Mouse (Mus musculus): ENCODE results near the gene Vdac1.
"Not testable (repeated sequence)": the region's sequence is repeated elsewhere in the genome, so short reads cannot be mapped to it uniquely, and the experiment has no call there.

The Vdac1 gene

GRCm38 (mm10) chr11:52373841-52374240 lies 13.2 kb downstream of the Vdac1 start:
- DNase-seq (ENCODE audit: low read depth), result no peak

- DNase-seq (ENCODE audit: low read depth), result peak; percentile 76
These were observed 13.7 kb downstream of the Vdac1 start for GRCm38 (mm10) chr11:52374340-52374739.

- no peak for DNase-seq (ENCODE audit: low read depth)
These were observed 16.9 kb downstream of the Vdac1 start for GRCm38 (mm10) chr11:52377579-52377978.

DNA sequence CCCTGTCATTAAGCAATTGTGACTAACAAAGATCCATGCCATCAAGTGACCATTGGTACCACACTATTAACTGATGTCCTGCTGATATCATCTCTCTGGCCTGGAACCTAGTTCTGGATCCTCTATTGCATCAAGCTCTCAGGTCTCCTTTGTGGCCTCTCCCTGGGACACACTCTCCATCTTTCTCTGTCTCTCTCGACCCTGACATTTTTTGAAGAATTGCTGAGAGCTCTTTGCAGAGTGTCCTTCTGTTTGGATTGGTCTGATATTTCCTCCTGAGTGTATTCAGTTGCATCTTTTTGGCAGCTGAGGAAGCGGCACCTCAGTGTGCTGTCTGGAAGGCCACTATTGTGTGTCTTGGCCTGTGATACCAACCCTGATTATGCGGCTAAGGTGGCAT lies 18.6 kb downstream of the Vdac1 start:
- DNase-seq (ENCODE audit: low read depth), result no peak

DNA sequence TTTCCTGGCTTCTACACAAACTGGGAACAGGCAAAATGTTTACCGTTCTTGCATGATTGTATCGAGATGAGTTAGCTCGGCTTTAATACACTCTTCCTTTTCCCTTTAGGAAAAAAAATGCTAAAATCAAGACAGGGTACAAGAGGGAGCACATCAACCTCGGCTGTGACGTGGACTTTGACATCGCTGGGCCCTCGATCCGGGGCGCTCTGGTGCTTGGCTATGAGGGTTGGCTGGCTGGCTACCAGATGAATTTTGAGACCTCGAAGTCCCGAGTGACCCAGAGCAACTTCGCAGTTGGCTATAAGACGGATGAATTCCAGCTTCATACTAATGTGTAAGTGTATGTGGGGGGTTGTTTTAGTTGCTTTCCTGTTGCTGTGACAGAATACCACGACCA lies 23.1 kb downstream of the Vdac1 start:
- no peak for DNase-seq (ENCODE audit: low read depth)

- peak; percentile 69 for DNase-seq (ENCODE audit: low read depth)
These were observed 24.0 kb downstream of the Vdac1 start for GRCm38 (mm10) chr11:52384667-52385066.

DNA sequence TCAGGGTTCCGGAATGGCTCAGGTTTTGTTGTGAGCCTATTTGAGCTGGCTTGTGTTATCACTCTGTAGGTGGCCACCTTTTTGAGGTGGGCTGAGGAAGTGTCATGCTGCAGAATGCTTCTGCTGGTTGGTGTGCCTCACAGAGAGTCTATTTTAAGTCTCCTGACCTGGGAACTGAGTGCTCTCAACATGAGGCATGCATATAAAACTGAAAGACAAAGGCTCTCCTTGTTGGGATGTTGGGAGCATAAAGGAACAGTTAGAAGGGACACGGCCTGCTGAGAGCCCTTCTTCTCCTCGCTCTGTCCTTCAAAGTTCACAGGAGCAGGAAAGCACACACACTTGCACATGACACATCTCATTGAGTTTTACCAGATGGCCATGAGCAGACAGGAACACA lies 26.2 kb downstream of the Vdac1 start:
- no peak for DNase-seq (ENCODE audit: low read depth)

GRCm38 (mm10) chr11:52388150-52388549 lies 27.5 kb downstream of the Vdac1 start:
- no peak for DNase-seq (ENCODE audit: low read depth)

- DNase-seq (ENCODE audit: low read depth), result not testable (repeated sequence)
These were observed 28.3 kb downstream of the Vdac1 start for GRCm38 (mm10) chr11:52388979-52389378.

DNA sequence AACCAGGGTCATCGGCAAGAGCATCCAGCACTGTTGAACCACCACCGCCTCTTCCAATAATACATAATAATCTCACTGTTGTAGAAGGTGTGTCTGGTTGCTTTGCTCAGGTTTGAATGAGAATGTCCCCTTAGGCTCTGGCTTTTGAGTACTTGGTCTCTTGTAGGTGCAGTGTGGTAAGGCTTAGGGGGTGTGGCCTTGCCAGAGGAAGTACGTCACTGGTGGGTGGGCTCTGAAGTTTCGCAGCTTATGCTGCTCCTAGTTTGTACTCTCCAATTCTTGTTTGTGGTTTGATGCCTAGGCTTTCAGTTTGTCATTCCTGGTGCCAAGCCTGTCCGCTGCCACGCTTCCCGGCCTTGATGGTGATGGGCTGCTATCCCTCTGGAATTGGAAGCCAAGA lies 29.3 kb downstream of the Vdac1 start:
- DNase-seq (ENCODE audit: low read depth), result no peak

DNA sequence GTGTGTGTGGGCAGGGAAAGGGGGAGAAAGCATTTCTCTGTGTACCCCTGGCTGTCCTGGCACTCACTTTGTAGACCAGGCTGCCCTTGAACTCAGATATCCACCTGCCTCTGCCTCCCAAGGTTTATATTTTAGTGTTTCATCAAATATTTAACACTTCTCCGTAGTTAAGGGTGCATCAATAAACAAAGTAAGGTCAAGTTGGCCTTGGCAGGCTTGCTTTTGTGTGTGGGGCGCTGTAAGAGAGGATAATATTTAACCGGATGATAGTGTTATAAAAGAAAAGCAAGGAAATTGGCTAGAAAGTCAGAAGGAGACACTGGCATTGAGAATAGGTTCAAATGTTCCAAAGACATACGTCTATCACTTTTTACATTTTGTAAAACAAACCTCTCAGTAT lies 33.8 kb downstream of the Vdac1 start:
- no peak for DNase-seq (ENCODE audit: low read depth)

DNA sequence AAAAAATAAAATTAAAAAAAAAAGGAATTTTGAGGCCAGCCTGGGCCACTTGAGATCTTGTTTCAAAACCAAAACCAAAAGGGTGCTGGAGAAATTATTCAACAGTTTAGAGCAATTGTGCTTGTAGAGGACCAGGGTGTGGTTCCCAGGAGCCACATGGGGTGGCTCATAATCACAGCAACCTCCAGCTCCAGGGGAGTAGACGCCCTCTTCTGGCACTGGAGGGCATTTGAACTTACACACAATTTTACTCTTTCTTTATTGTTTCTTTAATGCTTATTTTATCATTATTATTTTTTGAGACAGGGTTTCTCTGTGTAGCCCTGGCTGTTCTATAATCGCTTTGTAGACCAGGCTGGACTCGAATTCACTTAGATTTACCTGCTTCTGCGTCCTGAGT lies 34.7 kb downstream of the Vdac1 start:
- DNase-seq (ENCODE audit: low read depth), result peak; percentile 60

- peak; percentile 97 for DNase-seq (ENCODE audit: low read depth)
These were observed 35.4 kb downstream of the Vdac1 start, which contains the start of gene 9530068E07Rik for GRCm38 (mm10) chr11:52395940-52396596. Gene 9530068E07Rik, plus strand, starts transcription at chr11:52396428.

- peak; percentile 88 for DNase-seq (ENCODE audit: low read depth)
These were observed 36.0 kb downstream of the Vdac1 start for GRCm38 (mm10) chr11:52396597-52397188.

- peak; percentile 70 for DNase-seq (ENCODE audit: low read depth)
These were observed 36.8 kb downstream of the Vdac1 start for GRCm38 (mm10) chr11:52397385-52397987.

DNA sequence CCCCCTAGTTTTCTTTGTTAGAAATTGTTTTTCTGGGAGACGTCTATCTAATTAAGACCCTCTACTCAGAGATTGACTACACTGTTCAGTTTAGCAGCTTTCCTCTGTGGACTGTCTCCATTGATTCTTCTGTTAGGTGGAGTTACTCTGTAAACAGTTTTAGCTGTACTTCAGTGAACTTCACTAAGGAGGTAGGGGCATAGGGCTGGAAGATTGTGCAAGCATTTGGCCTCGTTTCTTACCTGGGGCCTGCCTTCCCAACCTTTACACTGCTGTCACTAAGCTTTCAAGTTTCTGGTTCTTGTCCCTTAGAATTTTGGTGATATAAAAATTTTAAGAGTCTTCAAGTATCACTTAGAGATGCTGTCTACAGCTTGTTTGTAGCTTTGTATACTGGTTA lies 40.8 kb downstream of the Vdac1 start:
- no peak for DNase-seq (ENCODE audit: low read depth)

GRCm38 (mm10) chr11:52402566-52402965 lies 41.9 kb downstream of the Vdac1 start:
- no peak for DNase-seq (ENCODE audit: low read depth)

DNA sequence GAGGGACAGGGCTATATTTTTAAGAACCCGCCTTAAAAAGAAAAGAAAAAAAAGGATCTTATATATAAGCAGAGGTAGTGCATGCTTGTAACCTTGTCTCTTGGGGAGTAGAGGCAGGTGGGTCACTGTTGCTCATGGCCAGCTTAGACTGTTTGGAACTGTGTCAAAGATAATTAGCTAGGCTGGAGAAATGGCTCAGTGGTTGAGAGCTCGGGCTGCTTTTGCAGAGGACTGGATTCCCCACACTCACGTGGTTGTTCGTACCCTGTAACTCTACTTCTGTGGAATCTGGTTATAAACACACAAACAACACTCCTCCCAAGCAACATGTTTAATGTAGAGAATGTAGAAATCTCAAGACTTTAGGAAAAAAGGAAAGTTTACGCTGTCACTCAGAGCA lies 43.5 kb downstream of the Vdac1 start:
- DNase-seq (ENCODE audit: low read depth), result no peak

DNA sequence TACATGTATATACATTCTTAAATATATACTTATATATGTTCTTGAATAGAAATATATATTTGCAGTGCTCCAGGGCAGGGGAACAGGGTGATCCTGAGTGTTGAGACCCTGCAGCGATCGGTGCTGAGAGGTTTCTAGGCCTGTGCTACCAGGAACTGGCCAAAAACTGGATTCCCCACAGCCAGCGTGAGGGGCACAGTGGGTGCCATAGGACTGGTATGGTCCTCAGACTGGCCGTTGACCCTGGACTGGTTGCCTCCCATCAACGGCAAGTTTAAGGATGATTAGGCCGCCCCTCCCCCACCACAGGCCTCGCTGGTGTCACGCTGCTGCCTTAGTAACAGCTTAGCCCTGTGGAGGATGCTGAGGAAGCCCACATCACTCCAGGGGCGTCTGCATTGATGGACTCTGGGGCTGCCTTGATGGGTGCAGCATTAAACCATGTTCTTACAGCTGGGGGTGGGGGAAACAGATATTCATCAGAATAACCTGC lies 44.6 kb downstream of the Vdac1 start:
- DNase-seq (ENCODE audit: low read depth), result no peak

DNA sequence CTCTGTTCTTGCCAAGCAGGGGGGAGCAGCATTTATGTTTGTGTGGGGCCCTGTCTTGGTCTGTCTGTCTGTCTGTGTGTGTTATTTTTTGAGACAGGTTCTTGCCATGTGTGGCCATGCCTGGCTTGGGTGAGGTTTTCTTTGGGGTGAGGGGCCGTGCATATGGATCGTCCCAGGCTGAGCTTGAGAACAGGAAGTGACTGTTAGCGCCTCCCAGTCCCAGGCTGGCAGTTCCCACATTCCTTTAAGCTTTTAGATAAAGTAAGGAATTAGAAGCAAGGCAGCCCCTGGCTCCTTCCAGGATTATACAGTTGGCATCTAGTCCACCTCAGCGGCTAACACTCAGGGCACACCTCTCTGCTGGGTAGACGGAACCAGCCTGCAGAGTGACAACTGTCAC lies 48.7 kb downstream of the Vdac1 start:
- DNase-seq (ENCODE audit: low read depth), result no peak

DNA sequence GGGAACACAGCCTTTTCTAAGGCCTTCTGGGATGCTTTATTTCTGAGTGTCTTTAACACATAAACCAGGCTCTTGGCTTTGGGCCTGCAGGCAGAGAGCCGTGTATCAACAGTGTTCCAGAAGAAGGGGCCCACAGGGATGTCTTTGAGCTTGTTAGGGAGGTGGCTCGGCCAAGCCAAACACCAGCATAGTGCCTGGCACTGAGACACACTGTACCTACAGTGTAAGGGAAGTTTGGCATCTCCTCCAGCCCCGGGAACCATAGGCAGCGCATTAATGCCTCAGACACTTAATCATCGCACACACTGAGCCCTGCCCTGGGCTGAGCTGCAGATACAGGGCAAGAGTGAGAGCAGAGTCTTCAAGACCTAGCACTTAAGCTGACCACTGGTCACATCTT lies 57.7 kb downstream of the Vdac1 start:
- no peak for DNase-seq (ENCODE audit: low read depth)

DNA sequence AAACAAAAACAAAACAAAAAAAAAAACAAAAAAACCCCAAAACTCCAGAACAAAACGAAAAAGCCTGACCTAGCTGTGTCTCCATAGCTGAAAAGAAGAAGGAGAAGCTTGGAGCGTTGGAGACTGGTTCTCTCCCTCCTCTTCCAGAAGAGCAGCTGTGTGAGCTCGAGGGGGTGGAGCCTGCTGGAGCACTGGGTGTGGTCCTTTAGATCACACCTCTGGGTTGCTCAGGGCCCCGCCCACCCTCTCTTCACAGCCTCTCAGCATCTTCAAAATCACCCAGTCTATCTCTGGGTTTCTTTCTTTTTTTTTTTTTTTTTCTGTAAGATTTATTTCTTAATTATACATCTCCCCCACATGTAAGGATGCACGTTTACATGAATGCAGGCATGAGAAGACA lies 58.6 kb downstream of the Vdac1 start:
- peak; percentile 58 for DNase-seq (ENCODE audit: low read depth)

DNA sequence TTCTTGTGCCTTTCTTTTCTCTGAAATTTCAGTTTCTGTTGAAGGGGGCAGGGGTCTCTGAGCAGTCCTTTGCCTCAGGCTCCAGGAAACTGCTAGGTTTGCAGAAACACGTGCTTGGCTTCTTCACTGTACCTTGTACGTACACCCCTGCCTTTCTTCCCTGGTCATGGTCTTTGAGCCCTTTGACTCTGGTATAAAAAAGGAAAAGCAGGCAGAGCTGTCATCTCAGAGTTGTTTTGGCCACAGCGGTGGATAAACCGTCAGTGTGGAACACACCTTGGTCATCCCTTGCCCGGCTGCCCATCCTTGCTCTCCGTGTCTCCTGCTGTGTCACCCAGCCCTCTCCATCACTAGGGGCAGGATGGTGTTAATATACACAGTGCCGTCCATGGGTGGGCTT lies 59.2 kb downstream of the Vdac1 start:
- no peak for DNase-seq (ENCODE audit: low read depth)
